Mouse (Mus musculus): ENCODE measurements around the gene Ubxn6. TPM values are rescaled to one million over a fixed set of nuclear protein-coding genes. Genes with fewer than 3 reads are reported as not detected.

The Ubxn6 gene
- total RNA-seq, 4 experiments from 2014 or later = 50.4 to 64.4 (median 55.4) TPM

- DNase-seq (ENCODE audit: low spot score) = no peak
Observed at GRCm38 (mm10) chr17:56024931-56025330, 49.9 kb downstream of the Ubxn6 start.

- DNase-seq (ENCODE audit: low spot score) = no peak
Observed at GRCm38 (mm10) chr17:56024476-56024875, 50.4 kb downstream of the Ubxn6 start.

GRCm38 (mm10) chr17:56023386-56023785 is 51.4 kb downstream of the Ubxn6 start:
- no peak for DNase-seq (ENCODE audit: low spot score)

GRCm38 (mm10) chr17:56022989-56023290 is 51.9 kb downstream of the Ubxn6 start:
- DNase-seq (ENCODE audit: low spot score) = no peak

GRCm38 (mm10) chr17:56022131-56022988 is 52.5 kb downstream of the Ubxn6 start:
- DNase-seq (ENCODE audit: low spot score) = no peak

GRCm38 (mm10) chr17:56021161-56021910 is 53.5 kb downstream of the Ubxn6 start:
- DNase-seq (ENCODE audit: low spot score) = no peak

GRCm38 (mm10) chr17:56020400-56021084 is 54.3 kb downstream of the Ubxn6 start:
- no peak for DNase-seq (ENCODE audit: low spot score)

- DNase-seq (ENCODE audit: low spot score) = no peak
Observed at GRCm38 (mm10) chr17:56018347-56019131, 56.3 kb downstream of the Ubxn6 start.

- no peak for DNase-seq (ENCODE audit: low spot score)
Observed at GRCm38 (mm10) chr17:56017848-56018247, 57.0 kb downstream of the Ubxn6 start.

Other genes with a start within 250 kb of the Ubxn6 start
- 1 to 10 TPM; 2.9 to 4.0 (median 3.7) TPM for gene Zfp119a, start 196.1 kb downstream of the Ubxn6 start, total RNA-seq (2022)
- gene Zfp959, start 182.9 kb downstream of the Ubxn6 start, total RNA-seq (2022) = 1 to 10 TPM; 2.6 to 4.1 (median 3.5) TPM
- gene Zfp119b, start 125.5 kb downstream of the Ubxn6 start, total RNA-seq (2022) = 1 to 10 TPM; 2.4 to 3.9 (median 3.1) TPM
- gene Ebi3, start 122.4 kb downstream of the Ubxn6 start, total RNA-seq (2022) = under 1 TPM; 0.23 to 0.97 (median 0.41) TPM
- 10 to 100 TPM in 1 of 4 experiments, 1 to 10 TPM in 3; 8.2 to 10.3 (median 9.0) TPM for gene Yju2, start 115.9 kb downstream of the Ubxn6 start, total RNA-seq (2022)
- gene Shd, start 104.6 kb downstream of the Ubxn6 start, total RNA-seq (2022) = 1 to 10 TPM in 3 of 4 experiments, under 1 TPM in 1; 0.66 to 2.0 (median 1.5) TPM
- gene Fsd1, start 88.5 kb downstream of the Ubxn6 start, total RNA-seq (2022) = 1 to 10 TPM in 1 of 4 experiments, under 1 TPM in 1, not detected in 2; 0.52 to 1.6 TPM
- gene Stap2, start 69.4 kb downstream of the Ubxn6 start, total RNA-seq (2022) = 10 to 100 TPM; 11.8 to 17.5 (median 14.4) TPM
- 10 to 100 TPM; 78.9 to 90.4 (median 87.1) TPM for gene Mpnd, start 69.3 kb downstream of the Ubxn6 start, total RNA-seq (2022)
- 10 to 100 TPM; 12.3 to 14.4 (median 13.3) TPM for gene Sh3gl1, start 38.4 kb downstream of the Ubxn6 start, total RNA-seq (2022)
- gene Chaf1a, start 34.6 kb downstream of the Ubxn6 start, total RNA-seq (2022) = 1 to 10 TPM in 3 of 4 experiments, under 1 TPM in 1; 0.84 to 1.9 (median 1.4) TPM
- gene Hdgfl2, start 4.6 kb upstream of the Ubxn6 start, total RNA-seq (2022) = 10 to 100 TPM; 30.6 to 41.4 (median 35.2) TPM
- 100 to 1,000 TPM; 140 to 200 (median 164) TPM for gene Plin4, start 34.8 kb upstream of the Ubxn6 start, total RNA-seq (2022)
- gene Plin5, start 42.6 kb upstream of the Ubxn6 start, total RNA-seq (2022) = 100 to 1,000 TPM; 110 to 160 (median 150) TPM
- 10 to 100 TPM; 47.5 to 68.7 (median 60.4) TPM for gene Lrg1, start 47.0 kb upstream of the Ubxn6 start, total RNA-seq (2022)
- 10 to 100 TPM in 1 of 4 experiments, 1 to 10 TPM in 3; 5.4 to 10.4 (median 8.6) TPM for gene Sema6b, start 65.3 kb upstream of the Ubxn6 start, total RNA-seq (2022)
- gene Tnfaip8l1, start 87.4 kb upstream of the Ubxn6 start, total RNA-seq (2022) = 1 to 10 TPM; 1.2 to 2.1 (median 1.4) TPM
- gene Mydgf, start 108.9 kb upstream of the Ubxn6 start, total RNA-seq (2022) = 10 to 100 TPM; 25.5 to 29.8 (median 27.9) TPM
- 10 to 100 TPM; 42.6 to 51.1 (median 46.6) TPM for gene Dpp9, start 143.9 kb upstream of the Ubxn6 start, total RNA-seq (2022)
- 100 to 1,000 TPM; 113 to 131 (median 128) TPM for gene Fem1a, start 181.8 kb upstream of the Ubxn6 start, total RNA-seq (2022)
- gene Ticam1, start 201.8 kb upstream of the Ubxn6 start, total RNA-seq (2022) = 1 to 10 TPM; 6.9 to 9.5 (median 8.1) TPM
- 100 to 1,000 TPM; 172 to 233 (median 219) TPM for gene Plin3, start 217.8 kb upstream of the Ubxn6 start, total RNA-seq (2022)
- gene Arrdc5, start 225.3 kb upstream of the Ubxn6 start, total RNA-seq (2022) = under 1 TPM in 1 of 4 experiments, not detected in 3; 0.41 TPM
- 1 to 10 TPM; 1.5 to 2.6 (median 2.2) TPM for gene Uhrf1, start 228.3 kb upstream of the Ubxn6 start, total RNA-seq (2022)

Measured in heart, adult 8-10 months (tissue).